Mouse (Mus musculus) ES-Bruce4 (cell line): ENCODE data around the gene Iyd.

ENCODE experiments used
- CTCF ChIP-seq: IDR thresholded peaks from one replicate; pipeline ENCODE4 v1.8.1; 2011; ENCODE audit warnings: low read depth, low read length
- POLR2A ChIP-seq: IDR thresholded peaks from one replicate; pipeline ENCODE4 v1.8.1; 2011; ENCODE audit warnings: low read length; ENCODE audit not compliant: insufficient read depth

GRCm38 (mm10) chr10:3510486-3510885, 29.6 kb upstream of the Iyd start:
- no peak for TF ChIP-seq POLR2A
- no peak for TF ChIP-seq CTCF
